Mouse (Mus musculus): Measurements from ENCODE around the gene Gm4884. TPM values are rescaled to one million over a fixed set of nuclear protein-coding genes. Genes with fewer than 3 reads are reported as not detected.

Gm4884 gene
- total RNA-seq (2023) = not detected

DNA sequence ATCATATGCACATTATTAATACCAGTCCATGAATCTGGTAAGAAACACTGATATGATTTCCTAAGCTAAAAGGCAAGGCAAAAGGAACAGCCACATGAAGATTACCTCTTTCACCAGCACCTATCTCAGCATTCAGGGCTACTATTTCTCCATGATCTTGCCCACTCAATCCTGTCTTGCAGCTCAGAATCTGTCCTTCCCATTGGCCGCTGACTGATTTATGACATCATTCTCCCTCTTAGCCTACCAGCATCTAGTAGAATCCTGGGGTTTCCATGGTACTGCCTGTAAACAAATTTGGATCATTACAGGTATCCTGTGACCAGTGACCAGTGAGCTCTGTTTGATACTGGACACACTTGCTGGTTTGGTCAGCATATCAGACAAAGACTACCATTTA, at the start of gene Gm4884:
TSS of gene Gm4884 (plus strand) at position 301 of the 400 bp plus-strand sequence.

DNA sequence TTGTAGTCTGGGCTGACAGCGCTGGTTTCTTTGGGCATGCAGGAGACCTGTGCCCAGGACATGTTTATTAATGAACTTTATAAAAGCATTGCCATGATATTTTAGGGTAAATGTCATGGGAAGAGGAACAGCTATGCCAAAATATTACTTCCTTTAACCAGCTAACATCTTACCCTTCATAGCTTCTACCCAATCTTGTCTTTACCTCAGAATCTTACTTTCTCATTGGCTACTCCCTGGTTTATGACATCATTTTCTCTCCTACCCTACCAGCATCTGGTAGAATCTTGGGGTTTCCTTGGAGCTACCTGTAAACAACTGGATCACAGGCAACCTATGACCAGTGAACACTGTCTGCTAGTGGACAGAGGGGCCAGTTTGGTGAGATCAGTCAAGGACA, 45.3 kb upstream of the Gm4884 start, which contains the start of gene 4930433I11Rik:
TSS of gene 4930433I11Rik (plus strand) at position 301 of the 400 bp plus-strand sequence.

Other genes with a start within 250 kb of the Gm4884 start
- not detected for gene Vstm2b, start 134.4 kb upstream of the Gm4884 start, total RNA-seq (2023)
- not detected for gene 4930433I11Rik, start 45.2 kb upstream of the Gm4884 start, total RNA-seq (2023)
- not detected for gene Gm5592, start 121.1 kb downstream of the Gm4884 start, total RNA-seq (2023)

All from monocyte, adult 59 days (primary cell).